Mouse (Mus musculus): ENCODE data around the gene Gm45837.

The Gm45837 gene

DNA sequence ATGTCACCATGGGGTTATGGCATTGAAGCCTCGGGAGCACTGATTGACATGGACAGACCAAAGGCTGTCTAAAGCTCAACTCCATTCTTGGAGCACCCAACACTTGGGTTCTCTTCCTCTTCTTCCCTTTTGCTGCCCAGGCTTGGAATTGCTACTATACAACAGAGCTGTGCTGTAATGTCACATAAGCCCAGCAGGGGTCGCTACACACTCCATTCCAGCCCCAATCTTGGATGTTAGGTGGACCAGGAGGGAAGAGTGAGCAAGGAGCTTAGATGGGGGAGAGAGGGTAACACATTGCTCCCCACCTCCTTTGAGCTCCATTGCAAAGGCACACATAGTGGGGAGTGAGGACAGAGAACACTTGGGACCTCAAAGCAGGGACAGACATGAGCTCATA is 17.1 kb downstream of the Gm45837 start:
- TF ChIP-seq CTCF (conservative IDR thresholded peaks at IDR 0.05; ENCODE audit: low read length), result peak; percentile 99
- no peak for TF ChIP-seq NANOG (IDR thresholded peaks at IDR 0.05; ENCODE audit: borderline replicate concordance, low read length)
- H3K36me3 ChIP-seq (ENCODE audit: insufficient read depth, low read length), result no peaks in the 10 kb centered on the region
- H3K4me1 ChIP-seq (replicated peaks; ENCODE audit: low read depth, low read length), result peaks cover 18% of the 10 kb centered on the region; the same call in 1 of the 2 replicates
- H3K9me3 ChIP-seq (ENCODE audit: low read length), result no peaks in the 10 kb centered on the region
- H3K27me3 ChIP-seq (ENCODE audit: insufficient read depth, low read length), result peaks cover 23% of the 10 kb centered on the region
- H3K4me3 ChIP-seq (replicated peaks; ENCODE audit: low read length), result no peak overlapping the region

DNA sequence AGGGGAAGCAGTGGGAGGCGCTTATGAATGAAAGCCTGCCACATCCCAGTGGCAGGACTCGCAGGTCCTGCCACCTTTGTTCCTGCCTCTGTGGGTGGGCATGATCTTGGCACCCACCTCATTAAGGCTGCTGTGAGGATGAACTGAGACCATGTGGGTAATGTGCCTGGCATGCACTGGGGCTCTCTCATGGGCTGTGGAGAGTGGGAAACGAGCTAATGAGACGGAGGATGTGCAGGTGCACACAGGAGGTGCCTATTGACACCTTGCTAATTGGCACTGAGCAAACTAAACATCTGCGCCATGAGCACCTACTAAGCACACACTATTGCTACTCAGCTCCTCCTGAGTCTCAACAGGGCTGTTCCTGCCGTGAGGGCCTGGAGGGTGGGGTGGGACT is 24.4 kb downstream of the Gm45837 start:
- H3K4me3 ChIP-seq (replicated peaks; ENCODE audit: low read length), result no peak overlapping the region
- H3K4me1 ChIP-seq (replicated peaks; ENCODE audit: low read depth, low read length), result no peaks in the 10 kb centered on the region
- TF ChIP-seq NANOG (IDR thresholded peaks at IDR 0.05; ENCODE audit: borderline replicate concordance, low read length) (no peak), POU5F1 (IDR thresholded peaks at IDR 0.05; ENCODE audit: borderline replicate concordance, low read length) (no peak), CTCF (conservative IDR thresholded peaks at IDR 0.05; ENCODE audit: low read length) (no peak)
- H3K36me3 ChIP-seq (ENCODE audit: insufficient read depth, low read length), result no peaks in the 10 kb centered on the region
- peaks cover 14% of the 10 kb centered on the region for H3K27me3 ChIP-seq (ENCODE audit: insufficient read depth, low read length)
- no peaks in the 10 kb centered on the region for H3K9me3 ChIP-seq (ENCODE audit: low read length)

DNA sequence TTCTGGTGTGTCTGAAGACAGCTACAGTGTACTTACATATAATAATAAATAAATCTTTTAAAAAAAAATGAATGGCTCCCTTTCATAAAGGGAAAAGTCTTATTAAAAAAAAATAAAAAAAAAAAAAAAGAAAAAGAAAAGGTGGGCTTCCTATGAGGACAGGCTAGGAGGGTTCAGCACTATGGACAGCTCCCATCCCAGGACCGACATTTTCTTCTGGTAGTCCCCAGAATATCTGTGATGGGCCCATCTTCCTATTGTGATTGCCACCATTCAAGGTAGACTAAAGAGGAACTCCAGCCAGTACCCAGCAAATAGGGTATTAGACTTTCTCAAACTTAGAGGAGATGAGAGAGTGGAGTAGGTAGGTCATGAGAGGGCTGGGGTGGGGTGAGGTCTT is 27.2 kb downstream of the Gm45837 start:
- TF ChIP-seq POU5F1 (IDR thresholded peaks at IDR 0.05; ENCODE audit: borderline replicate concordance, low read length) (no peak), NANOG (IDR thresholded peaks at IDR 0.05; ENCODE audit: borderline replicate concordance, low read length) (no peak), CTCF (conservative IDR thresholded peaks at IDR 0.05; ENCODE audit: low read length) (no peak)

DNA sequence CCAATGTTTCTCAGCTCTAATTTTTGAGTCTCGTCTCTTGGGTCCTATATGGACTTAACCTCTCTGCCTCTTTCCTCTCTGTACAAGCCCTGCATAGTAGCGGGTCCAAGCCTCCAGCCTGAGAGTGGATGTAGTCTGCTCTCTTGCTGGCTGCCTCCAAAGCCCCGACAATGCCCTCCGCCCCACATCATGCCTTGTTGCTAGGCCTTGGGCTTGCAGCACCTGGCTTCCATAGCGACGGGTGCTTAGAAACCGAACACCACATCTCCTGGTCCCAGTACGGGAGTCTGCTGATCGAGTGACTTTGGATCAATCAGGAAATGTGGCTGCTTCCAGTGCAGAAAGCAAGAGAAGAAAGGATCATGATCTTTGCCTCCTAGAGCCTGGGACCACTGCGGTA is 32.4 kb downstream of the Gm45837 start:
- Histone ChIP-seq H3K27me3 (ENCODE audit: insufficient read depth, low read length) (peaks cover 42% of the 10 kb centered on the region), H3K4me3 (replicated peaks; ENCODE audit: low read length) (no peak overlapping the region), H3K36me3 (ENCODE audit: insufficient read depth, low read length) (no peaks in the 10 kb centered on the region), H3K4me1 (replicated peaks; ENCODE audit: low read depth, low read length) (no peaks in the 10 kb centered on the region), H3K9me3 (ENCODE audit: low read length) (no peaks in the 10 kb centered on the region)
- TF ChIP-seq NANOG (IDR thresholded peaks at IDR 0.05; ENCODE audit: borderline replicate concordance, low read length) (no peak), POU5F1 (IDR thresholded peaks at IDR 0.05; ENCODE audit: borderline replicate concordance, low read length) (no peak), CTCF (conservative IDR thresholded peaks at IDR 0.05; ENCODE audit: low read length) (no peak)

More for the DNA sequence above, 27.2 kb downstream of the Gm45837 start:
- Histone ChIP-seq H3K36me3 (ENCODE audit: insufficient read depth, low read length) (no peaks in the 10 kb centered on the region), H3K27me3 (ENCODE audit: insufficient read depth, low read length) (peaks cover 27% of the 10 kb centered on the region), H3K4me1 (replicated peaks; ENCODE audit: low read depth, low read length) (no peaks in the 10 kb centered on the region), H3K4me3 (replicated peaks; ENCODE audit: low read length) (no peak overlapping the region), H3K9me3 (ENCODE audit: low read length) (no peaks in the 10 kb centered on the region)

DNA sequence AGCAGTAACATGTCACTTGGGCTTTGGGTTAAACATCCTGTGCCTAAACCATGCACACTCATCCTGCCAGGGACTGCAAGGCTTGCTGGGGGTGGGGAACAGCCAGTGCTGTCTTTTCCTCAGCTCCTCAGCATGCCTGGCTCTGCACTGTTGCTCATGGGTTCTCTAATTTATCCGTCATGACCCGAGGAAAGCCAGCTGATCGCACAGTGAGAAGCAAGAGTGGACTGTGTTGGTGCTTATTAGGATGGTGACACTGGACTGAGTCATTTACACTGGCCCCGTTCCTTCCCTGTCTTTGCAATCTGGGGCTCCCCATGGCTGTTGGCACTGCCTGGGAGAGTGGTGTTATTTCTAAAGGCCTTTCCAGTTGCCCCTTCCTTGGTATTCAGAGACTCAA is 33.5 kb downstream of the Gm45837 start:
- Histone ChIP-seq H3K36me3 (ENCODE audit: insufficient read depth, low read length) (no peaks in the 10 kb centered on the region), H3K27me3 (ENCODE audit: insufficient read depth, low read length) (peaks cover 46% of the 10 kb centered on the region), H3K4me1 (replicated peaks; ENCODE audit: low read depth, low read length) (no peaks in the 10 kb centered on the region), H3K9me3 (ENCODE audit: low read length) (no peaks in the 10 kb centered on the region), H3K4me3 (replicated peaks; ENCODE audit: low read length) (no peak overlapping the region)
- TF ChIP-seq POU5F1 (IDR thresholded peaks at IDR 0.05; ENCODE audit: borderline replicate concordance, low read length), result no peak
- TF ChIP-seq CTCF (conservative IDR thresholded peaks at IDR 0.05; ENCODE audit: low read length), result no peak
- no peak for TF ChIP-seq NANOG (IDR thresholded peaks at IDR 0.05; ENCODE audit: borderline replicate concordance, low read length)

DNA sequence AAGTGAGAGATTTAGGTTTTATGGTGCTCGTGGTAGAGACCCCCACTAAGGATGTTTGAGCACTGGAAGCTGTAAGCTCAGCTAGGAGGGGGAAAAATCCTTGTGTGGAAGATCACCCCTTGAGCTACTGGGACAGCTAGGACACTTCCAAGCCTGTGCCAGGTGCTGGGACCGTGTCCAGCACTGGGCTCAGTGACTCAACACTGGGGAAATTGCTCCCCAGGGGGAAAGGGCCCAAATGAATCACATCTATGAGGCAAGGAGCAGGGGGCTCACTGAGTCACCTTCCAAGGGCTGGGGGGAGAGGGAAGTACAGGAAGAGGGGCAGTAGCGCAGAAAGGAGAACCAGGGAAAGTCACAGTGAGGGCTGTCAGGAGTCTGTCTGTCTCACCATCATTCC is 39.2 kb downstream of the Gm45837 start:
- no peak for TF ChIP-seq NANOG (IDR thresholded peaks at IDR 0.05; ENCODE audit: borderline replicate concordance, low read length)
- TF ChIP-seq CTCF (conservative IDR thresholded peaks at IDR 0.05; ENCODE audit: low read length), result no peak
- TF ChIP-seq POU5F1 (IDR thresholded peaks at IDR 0.05; ENCODE audit: borderline replicate concordance, low read length), result no peak
- peaks cover 7% of the 10 kb centered on the region; the same call in 1 of the 2 replicates for H3K4me1 ChIP-seq (replicated peaks; ENCODE audit: low read depth, low read length)
- H3K4me3 ChIP-seq (replicated peaks; ENCODE audit: low read length), result no peak overlapping the region
- no peaks in the 10 kb centered on the region for H3K36me3 ChIP-seq (ENCODE audit: insufficient read depth, low read length)
- H3K27me3 ChIP-seq (ENCODE audit: insufficient read depth, low read length), result peaks cover 65% of the 10 kb centered on the region
- no peaks in the 10 kb centered on the region for H3K9me3 ChIP-seq (ENCODE audit: low read length)

DNA sequence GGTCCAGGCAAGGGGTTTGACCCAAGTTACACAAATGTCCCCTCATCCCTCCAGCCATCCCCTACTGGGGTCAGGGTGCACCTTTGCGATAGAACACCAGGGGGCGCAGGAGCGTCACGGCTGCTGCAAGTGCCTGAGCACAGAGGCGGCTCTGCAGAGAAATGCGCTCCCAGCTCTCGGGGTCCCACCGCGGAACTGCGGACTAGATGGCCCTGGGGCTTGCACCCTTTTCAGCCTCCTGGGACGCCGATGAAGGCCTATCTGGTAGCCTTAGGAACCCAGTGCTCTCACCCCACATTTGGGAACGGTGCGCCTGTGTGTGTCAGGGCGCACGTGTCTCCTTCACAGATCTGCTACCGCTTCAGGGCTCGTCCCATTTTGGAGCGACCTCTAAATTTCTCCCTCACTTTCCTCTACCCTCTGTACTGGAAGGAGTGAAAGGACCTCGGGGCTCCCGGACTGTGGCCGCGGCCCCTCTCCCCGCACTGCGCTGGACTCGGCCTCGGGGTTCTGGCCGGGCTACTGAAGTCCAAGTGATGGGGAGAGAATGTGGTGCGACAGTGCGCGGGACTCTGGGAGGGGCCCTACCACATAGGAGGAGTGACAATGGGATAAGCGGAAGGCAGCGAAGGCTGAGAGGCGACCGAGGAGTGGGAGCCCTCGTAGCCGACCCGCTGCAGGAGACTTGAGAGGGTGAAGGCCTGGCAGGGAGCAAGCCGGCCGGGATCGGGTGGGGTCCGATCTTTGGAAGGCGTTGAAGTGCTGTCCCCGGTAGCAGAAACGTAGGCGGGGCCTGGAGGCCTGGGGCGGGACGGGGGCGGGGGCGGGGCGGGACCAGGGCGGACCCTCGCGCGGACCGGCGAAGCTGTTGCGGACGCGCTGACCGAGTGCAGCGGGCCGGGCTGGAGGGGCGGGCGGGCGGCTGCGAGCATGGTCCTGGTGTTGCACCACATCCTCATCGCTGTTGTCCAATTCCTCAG is 40.0 kb downstream of the Gm45837 start:
- Histone ChIP-seq H3K4me3 (replicated peaks; ENCODE audit: low read length) (peak overlapping the region; percentile 88), H3K27me3 (ENCODE audit: insufficient read depth, low read length) (peaks cover 69% of the 10 kb centered on the region), H3K4me1 (replicated peaks; ENCODE audit: low read depth, low read length) (peaks cover 13% of the 10 kb centered on the region), H3K36me3 (ENCODE audit: insufficient read depth, low read length) (no peaks in the 10 kb centered on the region), H3K9me3 (ENCODE audit: low read length) (no peaks in the 10 kb centered on the region)
- TF ChIP-seq POU5F1 (IDR thresholded peaks at IDR 0.05; ENCODE audit: borderline replicate concordance, low read length) (no peak), CTCF (conservative IDR thresholded peaks at IDR 0.05; ENCODE audit: low read length) (peak; percentile 88)

DNA sequence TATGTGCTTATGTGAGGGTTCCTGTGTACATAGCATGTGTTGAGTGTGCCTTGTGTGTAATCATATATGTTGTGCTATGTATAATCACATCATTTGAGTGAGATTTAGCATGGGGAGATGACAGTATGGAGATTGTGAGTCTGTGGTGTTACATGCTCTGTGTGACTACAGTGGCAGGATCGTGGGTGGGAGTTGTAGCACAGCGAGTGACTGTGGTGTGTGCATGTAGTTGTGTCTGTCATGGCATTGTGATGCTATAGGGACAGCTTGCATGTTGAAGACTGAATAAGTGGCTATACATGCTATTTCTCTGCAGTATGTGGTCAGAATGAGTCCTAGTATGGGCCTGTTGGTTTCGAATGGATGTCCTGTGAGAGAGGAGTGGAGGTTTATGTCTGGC is 42.0 kb downstream of the Gm45837 start:
- no peaks in the 10 kb centered on the region for H3K36me3 ChIP-seq (ENCODE audit: insufficient read depth, low read length)
- peaks cover 85% of the 10 kb centered on the region for H3K27me3 ChIP-seq (ENCODE audit: insufficient read depth, low read length)
- no peaks in the 10 kb centered on the region for H3K9me3 ChIP-seq (ENCODE audit: low read length)
- TF ChIP-seq POU5F1 (IDR thresholded peaks at IDR 0.05; ENCODE audit: borderline replicate concordance, low read length) (no peak), CTCF (conservative IDR thresholded peaks at IDR 0.05; ENCODE audit: low read length) (no peak), NANOG (IDR thresholded peaks at IDR 0.05; ENCODE audit: borderline replicate concordance, low read length) (no peak)
- H3K4me1 ChIP-seq (replicated peaks; ENCODE audit: low read depth, low read length), result peaks cover 33% of the 10 kb centered on the region
- H3K4me3 ChIP-seq (replicated peaks; ENCODE audit: low read length), result no peak overlapping the region

Data from E14TG2a.4 (cell line).